Mouse (Mus musculus): ENCODE measurements at regions not wholly inside any gene's neighbourhood (a gene's known extent, or its start where the extent isn't known, plus 50 kb on each side); places are given as distances from the start of the nearest gene placed in this dataset.

GRCm38 (mm10) chr3:39528087-39528486 is 641.3 kb downstream of the Fat4 start:
- TF ChIP-seq POLR2A (IDR thresholded peaks at IDR 0.05; ENCODE audit: extremely low read depth, insufficient read depth, low read length) (no peak), CTCF (IDR thresholded peaks at IDR 0.05; ENCODE audit: extremely low read depth, insufficient read depth, low read length) (no peak)

Measured in cortical plate, adult 2 months (tissue).